Comparison of ENCODE assay signal across 8 mouse cellular contexts in the genomic region with DNA sequence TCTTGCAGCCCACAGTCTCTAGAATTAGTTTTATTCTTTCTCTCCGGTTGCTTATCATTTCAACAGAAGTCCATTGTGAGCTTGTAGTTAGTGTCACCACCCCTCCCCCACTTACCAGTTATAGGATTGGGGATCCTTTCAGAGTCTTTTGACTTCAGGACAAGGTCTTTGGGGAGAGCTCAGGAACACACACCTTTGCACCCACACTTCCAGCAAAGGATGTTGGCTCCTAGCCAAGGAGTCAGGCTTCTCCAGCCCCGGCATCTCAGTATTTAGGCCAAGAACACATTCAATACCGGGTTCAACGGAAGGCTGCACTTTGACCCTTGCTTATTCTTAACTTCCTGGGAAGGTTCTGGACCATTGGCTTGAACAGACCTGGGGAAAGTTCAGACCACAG. TPM values are rescaled to one million over a fixed set of nuclear protein-coding genes. Genes with fewer than 3 reads are reported as not detected.
DNase-seq lines count a peak whose midpoint lies in the region; ATAC-seq and TF ChIP-seq lines count a peak whose summit lies in the region.
"Had no signal": no experiment of that assay in that cellular context is flagged by ENCODE, and none has a peak within 500 bp of the region (broad histone marks: within the 10 kb centered on the region; RNA-seq: fewer than 3 reads in every experiment).

No protein-coding gene starts in this region.

- no peak for DNase-seq in neural tube, embryonic 11.5 days (ENCODE audit: low spot score)
- no peak for DNase-seq in neural tube, embryonic 10.5 days (ENCODE audit: extremely low spot score, low spot score)
- DNase-seq in induced T-regulatory cell, adult 2 months (ENCODE audit: low read depth): peak; percentile 81
- no peak for DNase-seq in liver, embryonic 14.5 days (ENCODE audit: low read depth in 3 of 3, low spot score in 3 of 3)
- DNase-seq in ovary, postnatal 14 days (ENCODE audit: low spot score): no peak

- peak overlapping the region; percentile 98; the same call in 1 of the 2 replicates for H3K9ac ChIP-seq in neural tube, embryonic 11.5 days (ENCODE audit: low read length)
- H3K9ac ChIP-seq in forebrain, embryonic 13.5 days: peak overlapping the region; percentile 90; the same call in 1 of the 2 replicates
- H3K9ac ChIP-seq in liver, embryonic 14.5 days (replicated peaks): peak overlapping the region; percentile 45; the same call in 1 of the 2 replicates

- H3K4me3 ChIP-seq in neural tube, embryonic 11.5 days (ENCODE audit: low read depth, low read length): peak overlapping the region; percentile 90
- H3K4me3 ChIP-seq in forebrain, embryonic 13.5 days: peak overlapping the region; percentile 70
- peak overlapping the region in 1 of 2 experiments; percentile 57; a peak in 2 of 4 replicates for H3K4me3 ChIP-seq in liver, embryonic 14.5 days (ENCODE audit: insufficient read depth in 1 of 2, low read depth in 2 of 2, low read length in 2 of 2)

- H3K9me3 ChIP-seq in neural tube, embryonic 11.5 days (ENCODE audit: control insufficient read depth, low read length): no peaks in the 10 kb centered on the region
- H3K9me3 ChIP-seq in forebrain, embryonic 13.5 days (replicated peaks): no peaks in the 10 kb centered on the region
- no peaks in the 10 kb centered on the region for H3K9me3 ChIP-seq in liver, embryonic 14.5 days (ENCODE audit: control insufficient read depth, low read length)

- no peaks in the 10 kb centered on the region; the same call in 1 of the 2 replicates for H3K4me1 ChIP-seq in neural tube, embryonic 11.5 days (ENCODE audit: control insufficient read depth, insufficient read depth, low read length)
- peaks cover 5% of the 10 kb centered on the region for H3K4me1 ChIP-seq in forebrain, embryonic 13.5 days
- H3K4me1 ChIP-seq in liver, embryonic 14.5 days (replicated peaks; ENCODE audit: control insufficient read depth in 2 of 2, insufficient read depth in 2 of 2, low read length in 1 of 2): peaks cover 0 to 5% of the 10 kb centered on the region in 2 experiments; a peak in 1 of 4 replicates

- H3K27me3 ChIP-seq in neural tube, embryonic 11.5 days (ENCODE audit: control insufficient read depth, insufficient read depth, low read length): no peaks in the 10 kb centered on the region
- H3K27me3 ChIP-seq in forebrain, embryonic 13.5 days: no peaks in the 10 kb centered on the region
- peaks cover 31% of the 10 kb centered on the region for H3K27me3 ChIP-seq in liver, embryonic 14.5 days (ENCODE audit: control insufficient read depth, insufficient read depth, low read length)

- no peak for TF ChIP-seq EP300 in liver, embryonic 14.5 days (IDR thresholded peaks at IDR 0.05; ENCODE audit: low read depth)

- WGBS in neural tube, embryonic 11.5 days: 35% methylated on average over 4 of the region's 4 CpGs
- WGBS in forebrain, embryonic 13.5 days: 25% methylated on average over 4 of the region's 4 CpGs
- 43% methylated on average over 4 of the region's 4 CpGs for WGBS in liver, embryonic 14.5 days (ENCODE audit: insufficient replicate concordance)

- H3K4me2 ChIP-seq in neural tube, embryonic 11.5 days (ENCODE audit: low read depth): peak overlapping the region; percentile 68
- peak overlapping the region; percentile 72 for H3K4me2 ChIP-seq in forebrain, embryonic 13.5 days
- peak overlapping the region; percentile 81 for H3K4me2 ChIP-seq in liver, embryonic 14.5 days (ENCODE audit: low read depth)

- ATAC-seq in neural tube, embryonic 11.5 days (ENCODE audit: insufficient read depth, low FRiP score, low TSS enrichment): no peak
- no peak for ATAC-seq in forebrain, embryonic 13.5 days
- no peak for ATAC-seq in liver, embryonic 14.5 days (ENCODE audit: insufficient read depth)
- ATAC-seq in monocyte, adult 5-6 weeks (replicated peaks; ENCODE audit: insufficient number of reproducible peaks, low FRiP score, low TSS enrichment, poor library complexity, severe bottlenecking): no peak

- H3K27ac ChIP-seq in neural tube, embryonic 11.5 days (ENCODE audit: low read depth, low read length): no peak overlapping the region
- H3K27ac ChIP-seq in forebrain, embryonic 13.5 days: peak overlapping the region; percentile 76
- no peak overlapping the region for H3K27ac ChIP-seq in liver, embryonic 14.5 days
- H3K27ac ChIP-seq: macrophage had no signal

- H3K36me3 ChIP-seq in neural tube, embryonic 11.5 days (ENCODE audit: control insufficient read depth, insufficient read depth, low read length): no peaks in the 10 kb centered on the region
- H3K36me3 ChIP-seq in forebrain, embryonic 13.5 days (ENCODE audit: poor library complexity, severe bottlenecking): no peaks in the 10 kb centered on the region
- no peaks in the 10 kb centered on the region for H3K36me3 ChIP-seq in liver, embryonic 14.5 days (replicated peaks; ENCODE audit: control insufficient read depth, insufficient read depth, low read depth)

- TF ChIP-seq CTCF in liver, embryonic 14.5 days (IDR thresholded peaks at IDR 0.05; ENCODE audit: low read depth): no peak

RNA-seq across cellular contexts. Expression of gene Trib2, which starts 0.6 kb away (rescaled TPM):
- polyA plus RNA-seq in neural tube, embryonic 11.5 days (2014; fragmentation: Nextera tagmentation; extraction: Ambion mirVana): 79.8 and 80.4 TPM in 2 replicates
- 76.6 and 81.6 TPM in 2 replicates for polyA plus RNA-seq in forebrain, embryonic 13.5 days (2015; fragmentation: Nextera tagmentation; extraction: Ambion mirVana)
- 1.3 and 1.4 TPM in 2 replicates for polyA plus RNA-seq in liver, embryonic 14.5 days (2012; rRNA removed)
- polyA plus RNA-seq in liver, embryonic 14.5 days (2014; fragmentation: Nextera tagmentation; extraction: Ambion mirVana): 2.1 TPM in 2 replicates
- total RNA-seq in monocyte, adult 5-6 weeks (2017): 4.4 to 12.6 TPM (median 5.5 TPM) in 3 replicates

Comparison
In these comparisons a context has a peak if more than half of its experiments do, and no peak if none do; other contexts are left out.
1. H3K9ac ChIP-seq: peak in every context shown above with its lines; median percentile 98 in neural tube, embryonic 11.5 days; 90 in forebrain, embryonic 13.5 days; 45 in liver, embryonic 14.5 days.
2. RNA of gene Trib2, which starts 0.6 kb away (polyA plus RNA-seq): 79.8 to 80.4 TPM in neural tube, embryonic 11.5 days and 76.6 to 81.6 TPM in forebrain, embryonic 13.5 days; 1.3 to 2.1 TPM in liver, embryonic 14.5 days; every median in the first group is over 10 times any median in the second.
3. Peak in every context shown above with its lines, with median percentiles within 50 percentile points of each other: H3K4me2 ChIP-seq.